Mouse (Mus musculus) MEL (cell line): ENCODE results near the gene Casc3. TPM values are rescaled to one million over a fixed set of nuclear protein-coding genes. Genes with fewer than 3 reads are reported as not detected.

Experiments used
- DNase-seq: peaks from one replicate; pipeline ENCODE4 v3.0.0; 2011; ENCODE audit warnings: low read depth, low spot score
- H3K27ac ChIP-seq: 2 replicates; pipeline ENCODE4 v1.5.1; 2012; ENCODE audit warnings: low read depth, mild to moderate bottlenecking, control low read depth, low read length, moderate library complexity; ENCODE audit not compliant: control insufficient read depth
- H3K27me3 ChIP-seq, 2 experiments: fragments of 150-350 bp in 1 of 2; sonication (generic) in 1 of 2; 2 replicates each; pipeline ENCODE4 v1.6.1; 2012; ENCODE audit warnings: low read length in 2 of 2, mild to moderate bottlenecking in 2 of 2, improper control_type of control experiment in 1 of 2, moderate library complexity in 1 of 2; ENCODE audit not compliant: insufficient read depth in 2 of 2, control insufficient read depth in 1 of 2
- H3K36me3 ChIP-seq, 2 experiments: 2 replicates each; pipeline ENCODE4 v1.6.1; 2012 to 2014; ENCODE audit warnings: low read length in 2 of 2, improper control_type of control experiment in 1 of 2, inconsistent platforms in 1 of 2, mild to moderate bottlenecking in 1 of 2; ENCODE audit not compliant: insufficient read depth in 2 of 2, control insufficient read depth in 1 of 2
- H3K4me1 ChIP-seq, 2 experiments: fragments of 150-350 bp in 1 of 2; sonication (generic) in 1 of 2; 2 replicates each; pipeline ENCODE4 v1.6.1; 2012; ENCODE audit warnings: low read length in 2 of 2, improper control_type of control experiment in 1 of 2, mild to moderate bottlenecking in 1 of 2; ENCODE audit not compliant: insufficient read depth in 2 of 2, control insufficient read depth in 1 of 2
- H3K4me3 ChIP-seq, 2 experiments: fragments of 150-350 bp in 1 of 2; sonication (generic) in 1 of 2; 2 replicates each; pipeline ENCODE4 v1.5.1; 2012; ENCODE audit warnings: low read depth in 2 of 2, low read length in 2 of 2, mild to moderate bottlenecking in 2 of 2, moderate library complexity in 2 of 2, control low read depth in 1 of 2, improper control_type of control experiment in 1 of 2; ENCODE audit not compliant: control insufficient read depth in 1 of 2, insufficient read depth in 1 of 2
- H3K79me2 ChIP-seq: 2 replicates; pipeline ENCODE4 v1.6.1; 2012; ENCODE audit warnings: mild to moderate bottlenecking, low read length, moderate library complexity; ENCODE audit not compliant: control insufficient read depth, poor library complexity, insufficient read depth
- H3K9ac ChIP-seq: 2 replicates; pipeline ENCODE4 v1.6.1; 2012; ENCODE audit warnings: low read depth, mild to moderate bottlenecking, control low read depth, low read length, moderate library complexity; ENCODE audit not compliant: control insufficient read depth, poor library complexity, severe bottlenecking
- H3K9me3 ChIP-seq: fragments of 150-350 bp; sonication (generic); replicated peaks from 2 replicates; pipeline ENCODE4 v1.6.1; 2012; ENCODE audit warnings: mild to moderate bottlenecking, low read length, improper control_type of control experiment, moderate library complexity; ENCODE audit not compliant: insufficient read depth
- BHLHE40 ChIP-seq: IDR thresholded peaks from 2 replicates; pipeline ENCODE4 v1.6.1; 2012; ENCODE audit warnings: low read depth, mild to moderate bottlenecking, inconsistent platforms, low read length, improper control_type of control experiment, borderline replicate concordance
- CHD1 ChIP-seq: IDR thresholded peaks from 2 replicates; pipeline ENCODE4 v1.6.1; 2012; ENCODE audit warnings: low read depth, mild to moderate bottlenecking, inconsistent platforms, low read length, improper control_type of control experiment
- CHD2 ChIP-seq: IDR thresholded peaks from 2 replicates; pipeline ENCODE4 v1.6.1; 2011; ENCODE audit warnings: low read length, improper control_type of control experiment
- CTCF ChIP-seq, 3 experiments: IDR thresholded peaks in 2 of 3; conservative IDR thresholded peaks in 1 of 3; 2 replicates each; pipeline ENCODE4 v1.5.1; 2011 to 2012; ENCODE audit warnings: low read length in 3 of 3, low read depth in 2 of 3, mild to moderate bottlenecking in 2 of 3, improper control_type of control experiment in 1 of 3, inconsistent platforms in 1 of 3, mixed read lengths in 1 of 3, moderate library complexity in 1 of 3; ENCODE audit not compliant: control insufficient read depth in 1 of 3, insufficient read depth in 1 of 3, poor library complexity in 1 of 3, severe bottlenecking in 1 of 3
- E2F4 ChIP-seq: IDR thresholded peaks from 2 replicates; pipeline ENCODE4 v1.6.1; 2011; ENCODE audit warnings: low read depth, low read length, improper control_type of control experiment, borderline replicate concordance
- ETS1 ChIP-seq: IDR thresholded peaks from 2 replicates; pipeline ENCODE4 v1.6.1; 2012; ENCODE audit warnings: low read depth, mild to moderate bottlenecking, inconsistent platforms, low read length, improper control_type of control experiment, moderate library complexity
- GABPA ChIP-seq: IDR thresholded peaks from 2 replicates; pipeline ENCODE4 v1.6.1; 2012; ENCODE audit warnings: low read depth, mild to moderate bottlenecking, inconsistent platforms, low read length, improper control_type of control experiment, moderate library complexity
- HCFC1 ChIP-seq: IDR thresholded peaks from 2 replicates; pipeline ENCODE4 v1.6.1; 2012; ENCODE audit warnings: low read depth, mild to moderate bottlenecking, inconsistent platforms, low read length, improper control_type of control experiment, moderate library complexity
- JUND ChIP-seq: IDR thresholded peaks from 2 replicates; pipeline ENCODE4 v1.6.1; 2011; ENCODE audit warnings: low read depth, mild to moderate bottlenecking, improper control_type of control experiment, low read length
- KAT2A ChIP-seq: conservative IDR thresholded peaks from 2 replicates; pipeline ENCODE4 v1.6.1; 2012; ENCODE audit warnings: low read depth, low read length, improper control_type of control experiment, inconsistent platforms
- MAFK ChIP-seq: IDR thresholded peaks from 2 replicates; pipeline ENCODE4 v1.6.1; 2011; ENCODE audit warnings: low read depth, mild to moderate bottlenecking, low read length, improper control_type of control experiment, borderline replicate concordance
- MAX ChIP-seq: IDR thresholded peaks from 2 replicates; pipeline ENCODE4 v1.6.1; 2011; ENCODE audit warnings: low read length, improper control_type of control experiment
- MAZ ChIP-seq: IDR thresholded peaks from 2 replicates; pipeline ENCODE4 v1.6.1; 2012; ENCODE audit warnings: low read depth, mild to moderate bottlenecking, inconsistent platforms, low read length, improper control_type of control experiment
- MEF2A ChIP-seq: IDR thresholded peaks from 2 replicates; pipeline ENCODE4 v1.6.1; 2014; ENCODE audit warnings: low read depth, mild to moderate bottlenecking, inconsistent platforms, low read length, improper control_type of control experiment; ENCODE audit not compliant: poor library complexity, insufficient replicate concordance, severe bottlenecking; ENCODE audit errors: extremely low read depth
- MXI1 ChIP-seq: IDR thresholded peaks from 2 replicates; pipeline ENCODE4 v1.6.1; 2011; ENCODE audit warnings: mild to moderate bottlenecking, low read depth, low read length, improper control_type of control experiment
- MYB ChIP-seq: IDR thresholded peaks from 2 replicates; pipeline ENCODE4 v1.6.1; 2011; ENCODE audit warnings: mild to moderate bottlenecking, low read depth, low read length, improper control_type of control experiment
- NELFE ChIP-seq: IDR thresholded peaks from 2 replicates; pipeline ENCODE4 v1.6.1; 2011; ENCODE audit warnings: low read depth, low read length, improper control_type of control experiment
- NRF1 ChIP-seq: IDR thresholded peaks from 2 replicates; pipeline ENCODE4 v1.6.1; 2014; ENCODE audit warnings: low read depth, mild to moderate bottlenecking, inconsistent platforms, low read length, improper control_type of control experiment, moderate library complexity; ENCODE audit not compliant: poor library complexity, insufficient read depth, severe bottlenecking
- POLR2A ChIP-seq, 2 experiments: IDR thresholded peaks; 2 replicates each; pipeline ENCODE4 v1.6.1; 2011 to 2012; ENCODE audit warnings: low read length in 2 of 2, mild to moderate bottlenecking in 2 of 2, control low read depth in 1 of 2, improper control_type of control experiment in 1 of 2, low read depth in 1 of 2, moderate library complexity in 1 of 2; ENCODE audit not compliant: control insufficient read depth in 1 of 2, insufficient read depth in 1 of 2, poor library complexity in 1 of 2
- POLR2AphosphoS2 ChIP-seq: IDR thresholded peaks from 2 replicates; pipeline ENCODE4 v1.6.1; 2011; ENCODE audit warnings: low read length, improper control_type of control experiment
- POLR2AphosphoS5 ChIP-seq: IDR thresholded peaks from 2 replicates; pipeline ENCODE4 v1.6.1; 2012; ENCODE audit warnings: low read depth, borderline replicate concordance, mild to moderate bottlenecking, inconsistent platforms, low read length, moderate library complexity, mixed read lengths
- RCOR1 ChIP-seq: IDR thresholded peaks from 2 replicates; pipeline ENCODE4 v1.6.1; 2012; ENCODE audit warnings: low read depth, mild to moderate bottlenecking, inconsistent platforms, low read length, improper control_type of control experiment
- SMC3 ChIP-seq: IDR thresholded peaks from 2 replicates; pipeline ENCODE4 v1.6.1; 2011; ENCODE audit warnings: low read depth, low read length, improper control_type of control experiment
- TAL1 ChIP-seq: IDR thresholded peaks from 2 replicates; pipeline ENCODE4 v1.6.1; 2012; ENCODE audit warnings: mild to moderate bottlenecking, inconsistent platforms, low read length, moderate library complexity, mixed read lengths
- TCF12 ChIP-seq: IDR thresholded peaks from 2 replicates; pipeline ENCODE4 v1.6.1; 2014; ENCODE audit warnings: low read depth, mild to moderate bottlenecking, inconsistent platforms, low read length, improper control_type of control experiment, moderate library complexity
- UBTF ChIP-seq: IDR thresholded peaks from 2 replicates; pipeline ENCODE4 v1.6.1; 2012; ENCODE audit warnings: low read depth, mild to moderate bottlenecking, inconsistent platforms, low read length, improper control_type of control experiment, moderate library complexity, borderline replicate concordance; ENCODE audit not compliant: insufficient read depth
- USF1 ChIP-seq: IDR thresholded peaks from 2 replicates; pipeline ENCODE4 v1.6.1; 2014; ENCODE audit warnings: low read depth, mild to moderate bottlenecking, inconsistent platforms, low read length, improper control_type of control experiment, moderate library complexity
- ZC3H11A ChIP-seq: IDR thresholded peaks from 2 replicates; pipeline ENCODE4 v1.6.1; 2012; ENCODE audit warnings: low read depth, mild to moderate bottlenecking, inconsistent platforms, low read length, improper control_type of control experiment
- ZKSCAN1 ChIP-seq: IDR thresholded peaks from 2 replicates; pipeline ENCODE4 v1.6.1; 2012; ENCODE audit warnings: low read depth, mild to moderate bottlenecking, inconsistent platforms, low read length, improper control_type of control experiment, moderate library complexity
- ZMIZ1 ChIP-seq: IDR thresholded peaks from 2 replicates; pipeline ENCODE4 v1.6.1; 2012; ENCODE audit warnings: low read depth, mild to moderate bottlenecking, inconsistent platforms, low read length, improper control_type of control experiment, moderate library complexity
- ZNF384 ChIP-seq: IDR thresholded peaks from 2 replicates; pipeline ENCODE4 v1.6.1; 2012; ENCODE audit warnings: low read depth, mild to moderate bottlenecking, inconsistent platforms, low read length, improper control_type of control experiment
- polyA plus RNA-seq, 2 experiments: library from polyadenylated mRNA; stranded (reverse) in 1 of 2; unstranded in 1 of 2; fragments of >175 nt in 1 of 2; fragments of >200 nt in 1 of 2; gene quantifications; 2 replicates each; pipeline versions ENCODE4 v1.2.1 to v1.2.4; 2012; ENCODE audit warnings: low replicate concordance in 2 of 2, low read depth in 1 of 2; ENCODE audit not compliant: insufficient read length in 2 of 2, insufficient read depth in 1 of 2, missing spikeins in 1 of 2
- total RNA-seq: library from RNA; depleted of rRNA; stranded (reverse); fragments of 300-350 nt; gene quantifications from 2 replicates; pipeline ENCODE4 v1.2.3, GENCODE M21; 2012

Gene Casc3
- total and polyA plus RNA-seq, 3 experiments = 18.2 to 61.0 (median 58.6) TPM

GRCm38 (mm10) chr11:98761939-98762338, 42.8 kb upstream of the Casc3 start:
- Histone ChIP-seq H3K36me3 (peaks cover 0 to 23% of the 10 kb centered on the region in 2 experiments; a peak in 3 of 4 replicates), H3K4me1 (peaks cover 9 to 26% of the 10 kb centered on the region in 2 experiments; a peak in 3 of 4 replicates)

GRCm38 (mm10) chr11:98762756-98763501, 41.8 kb upstream of the Casc3 start:
- H3K4me1 ChIP-seq = peaks cover 13 to 32% of the 10 kb centered on the region in 2 experiments
- no peak for TF ChIP-seq ZKSCAN1
- no peak for TF ChIP-seq NELFE
- no peak for TF ChIP-seq E2F4
- TF ChIP-seq RCOR1 = no peak
- TF ChIP-seq GABPA = no peak
- TF ChIP-seq MAZ = no peak; the same call in 1 of the 2 replicates
- no peak for TF ChIP-seq MYB
- TF ChIP-seq UBTF = no peak
- no peak for TF ChIP-seq MEF2A
- TF ChIP-seq POLR2A (IDR thresholded peaks at IDR 0.05; ENCODE audit: control insufficient read depth in 1 of 2, insufficient read depth in 1 of 2, low read depth in 1 of 2, low read length in 2 of 2, poor library complexity in 1 of 2) = no peak
- TF ChIP-seq NRF1 = no peak
- TF ChIP-seq ETS1 = peak; percentile 81
- 0 out of 2 replicates have a peak, but pooled peaks have one; percentile 7 for TF ChIP-seq ZC3H11A
- peak; percentile 36 to 76 (median 55) for TF ChIP-seq CTCF (IDR thresholded peaks at IDR 0.05 in 2 of 3, conservative IDR thresholded peaks at IDR 0.05 in 1 of 3; ENCODE audit: control insufficient read depth in 1 of 3, insufficient read depth in 1 of 3, low read depth in 2 of 3, low read length in 3 of 3, poor library complexity in 1 of 3, severe bottlenecking in 1 of 3)
- TF ChIP-seq CHD1 = no peak
- TF ChIP-seq CHD2 = no peak
- TF ChIP-seq USF1 = no peak
- TF ChIP-seq POLR2AphosphoS5 = no peak
- TF ChIP-seq TAL1 = no peak
- TF ChIP-seq BHLHE40 = no peak
- no peak for TF ChIP-seq KAT2A
- no peak for TF ChIP-seq MAFK
- TF ChIP-seq TCF12 = no peak
- TF ChIP-seq ZNF384 = no peak
- no peak for TF ChIP-seq MAX
- TF ChIP-seq SMC3 = peak; percentile 41
- TF ChIP-seq JUND = peak; percentile 72; the same call in 1 of the 2 replicates
- TF ChIP-seq HCFC1 = no peak
- TF ChIP-seq MXI1 = no peak
- no peak for TF ChIP-seq ZMIZ1

More at GRCm38 (mm10) chr11:98761939-98762338, 42.8 kb upstream of the Casc3 start:
- H3K79me2 ChIP-seq = no peaks in the 10 kb centered on the region
- H3K9me3 ChIP-seq = no peaks in the 10 kb centered on the region
- no peak for TF ChIP-seq POLR2AphosphoS2
- TF ChIP-seq, all 39 proteins: peak for 0
- Histone ChIP-seq H3K27me3 (no peaks in the 10 kb centered on the region), H3K9ac (no peak overlapping the region), H3K4me3 (no peak overlapping the region), H3K27ac (no peak overlapping the region)
- DNase-seq = no peak

More at GRCm38 (mm10) chr11:98762756-98763501, 41.8 kb upstream of the Casc3 start:
- peak; percentile 92 for DNase-seq
- no peak overlapping the region for H3K4me3 ChIP-seq
- H3K27me3 ChIP-seq = no peaks in the 10 kb centered on the region
- H3K9ac ChIP-seq = no peak overlapping the region
- no peaks in the 10 kb centered on the region for H3K9me3 ChIP-seq
- peaks cover 0 to 32% of the 10 kb centered on the region in 2 experiments; a peak in 2 of 4 replicates for H3K36me3 ChIP-seq
- H3K79me2 ChIP-seq = no peaks in the 10 kb centered on the region
- H3K27ac ChIP-seq = peak overlapping the region; percentile 50
